Mouse (Mus musculus): Measurements from ENCODE around the gene Klhl33. TPM values are rescaled to one million over a fixed set of nuclear protein-coding genes. Genes with fewer than 3 reads are reported as not detected.
A peak's percentile ranks its signal among the peaks of the same experiment; 100 is the strongest.
"Not testable (repeated sequence)": the region's sequence is repeated elsewhere in the genome, so short reads cannot be mapped to it uniquely, and the experiment has no call there.

Klhl33 gene
- polyA plus RNA-seq (2016; fragmentation: Nextera tagmentation; extraction: Ambion mirVana): 0.12 and 0.14 TPM in 2 replicates

- peaks cover 17% of the 10 kb centered on the region for H3K4me1 ChIP-seq
- DNase-seq (ENCODE audit: low spot score): peak; percentile 13
- no peaks in the 10 kb centered on the region for H3K9me3 ChIP-seq (replicated peaks)
- WGBS: 51% methylated on average over 7 of the region's 7 CpGs
- peaks cover 33% of the 10 kb centered on the region for H3K27me3 ChIP-seq (ENCODE audit: low read depth, poor library complexity, severe bottlenecking)
- no peaks in the 10 kb centered on the region for H3K36me3 ChIP-seq
- peak within 1 kb of the TSS; percentile 56 for H3K4me3 ChIP-seq
- H3K27ac ChIP-seq (replicated peaks): peak within 1 kb of the TSS; percentile 47
These were observed at the start of gene Klhl33 for GRCm38 (mm10) chr14:50897374-50897765. Gene Klhl33 (minus strand): TSS chr14:50897507.

GRCm38 (mm10) chr14:50945526-50945925, 48.2 kb upstream of the Klhl33 start:
- WGBS: 38% methylated on average over 3 of the region's 3 CpGs
- peak overlapping the region; percentile 59 for H3K4me3 ChIP-seq
- not testable (repeated sequence) for H3K27ac ChIP-seq (replicated peaks); DNase-seq (ENCODE audit: low spot score); H3K9me3 ChIP-seq (replicated peaks); H3K27me3 ChIP-seq (ENCODE audit: low read depth, poor library complexity, severe bottlenecking)
- peaks cover 21% of the 10 kb centered on the region for H3K36me3 ChIP-seq
- peaks cover 12% of the 10 kb centered on the region for H3K4me1 ChIP-seq

GRCm38 (mm10) chr14:50945081-50945480, 47.8 kb upstream of the Klhl33 start:
- peaks cover 12% of the 10 kb centered on the region for H3K4me1 ChIP-seq
- peaks cover 18% of the 10 kb centered on the region for H3K36me3 ChIP-seq
- H3K27ac ChIP-seq (replicated peaks): peak overlapping the region; percentile 88
- H3K27me3 ChIP-seq (ENCODE audit: low read depth, poor library complexity, severe bottlenecking); H3K9me3 ChIP-seq (replicated peaks); DNase-seq (ENCODE audit: low spot score): not testable (repeated sequence)
- 14% methylated on average over 6 of the region's 6 CpGs for WGBS
- peak overlapping the region; percentile 59 for H3K4me3 ChIP-seq

- 0% methylated on average over 14 of the region's 15 CpGs for WGBS
- H3K4me1 ChIP-seq: peaks cover 12% of the 10 kb centered on the region
- H3K27ac ChIP-seq (replicated peaks): peak overlapping the region; percentile 88
- not testable (repeated sequence) for H3K27me3 ChIP-seq (ENCODE audit: low read depth, poor library complexity, severe bottlenecking); H3K9me3 ChIP-seq (replicated peaks); DNase-seq (ENCODE audit: low spot score)
- H3K36me3 ChIP-seq: peaks cover 17% of the 10 kb centered on the region
- H3K4me3 ChIP-seq: peak overlapping the region; percentile 59
These were observed 47.3 kb upstream of the Klhl33 start for GRCm38 (mm10) chr14:50944668-50945033.

- peak; percentile 97 for DNase-seq (ENCODE audit: low spot score)
- H3K27ac ChIP-seq (replicated peaks): peak within 1 kb of the TSS; percentile 88
- H3K4me1 ChIP-seq: peaks cover 12% of the 10 kb centered on the region
- 20% methylated on average over 31 of the region's 31 CpGs for WGBS
- no peaks in the 10 kb centered on the region for H3K27me3 ChIP-seq (ENCODE audit: low read depth, poor library complexity, severe bottlenecking)
- H3K4me3 ChIP-seq: peak within 1 kb of the TSS; percentile 59
- peaks cover 11% of the 10 kb centered on the region for H3K36me3 ChIP-seq
- H3K9me3 ChIP-seq (replicated peaks): no peaks in the 10 kb centered on the region
These were observed 46.8 kb upstream of the Klhl33 start, which contains the start of gene Gm49342 for GRCm38 (mm10) chr14:50943932-50944667. Gene Gm49342 (plus strand): TSS chr14:50944517.

GRCm38 (mm10) chr14:50938940-50939339, 41.6 kb upstream of the Klhl33 start:
- 43% methylated on average over 2 of the region's 2 CpGs for WGBS
- no peak for DNase-seq (ENCODE audit: low spot score)
- Histone ChIP-seq H3K4me1 (peaks cover 2% of the 10 kb centered on the region), H3K4me3 (no peak overlapping the region), H3K27ac (replicated peaks) (no peak overlapping the region), H3K9me3 (replicated peaks) (no peaks in the 10 kb centered on the region), H3K36me3 (no peaks in the 10 kb centered on the region), H3K27me3 (ENCODE audit: low read depth, poor library complexity, severe bottlenecking) (no peaks in the 10 kb centered on the region)

- Histone ChIP-seq H3K27me3 (ENCODE audit: low read depth, poor library complexity, severe bottlenecking) (no peaks in the 10 kb centered on the region), H3K4me3 (no peak overlapping the region), H3K27ac (replicated peaks) (no peak overlapping the region), H3K9me3 (replicated peaks) (no peaks in the 10 kb centered on the region), H3K36me3 (no peaks in the 10 kb centered on the region), H3K4me1 (no peaks in the 10 kb centered on the region)
- DNase-seq (ENCODE audit: low spot score): no peak
- WGBS: 92% methylated on average over 3 of the region's 3 CpGs
These were observed 41.0 kb upstream of the Klhl33 start for GRCm38 (mm10) chr14:50938119-50938908.

GRCm38 (mm10) chr14:50936649-50937048, 39.3 kb upstream of the Klhl33 start:
- DNase-seq (ENCODE audit: low spot score): no peak
- Histone ChIP-seq H3K36me3 (no peaks in the 10 kb centered on the region), H3K4me1 (peaks cover 7% of the 10 kb centered on the region), H3K27ac (replicated peaks) (no peak overlapping the region), H3K9me3 (replicated peaks) (no peaks in the 10 kb centered on the region), H3K4me3 (no peak overlapping the region), H3K27me3 (ENCODE audit: low read depth, poor library complexity, severe bottlenecking) (no peaks in the 10 kb centered on the region)
- 64% methylated on average over 1 of the region's 1 CpGs for WGBS

GRCm38 (mm10) chr14:50931493-50932020, 34.2 kb upstream of the Klhl33 start:
- WGBS: 15% methylated on average over 12 of the region's 12 CpGs
- H3K27me3 ChIP-seq (ENCODE audit: low read depth, poor library complexity, severe bottlenecking): no peaks in the 10 kb centered on the region
- peaks cover 35% of the 10 kb centered on the region for H3K4me1 ChIP-seq
- H3K4me3 ChIP-seq: peak overlapping the region; percentile 91
- peaks cover 31% of the 10 kb centered on the region for H3K36me3 ChIP-seq
- no peak for DNase-seq (ENCODE audit: low spot score)
- peak overlapping the region; percentile 92 for H3K27ac ChIP-seq (replicated peaks)
- no peaks in the 10 kb centered on the region for H3K9me3 ChIP-seq (replicated peaks)

GRCm38 (mm10) chr14:50930754-50931492, 33.6 kb upstream of the Klhl33 start, which contains the start of the genes Pip4p1 and Pnp:
Gene Pip4p1 (minus strand): TSS chr14:50930856.
Gene Pnp (plus strand): TSS chr14:50931082.
- Histone ChIP-seq H3K27ac (replicated peaks) (peak within 1 kb of the TSS; percentile 92), H3K4me1 (peaks cover 41% of the 10 kb centered on the region), H3K4me3 (peak within 1 kb of the TSS; percentile 91), H3K9me3 (replicated peaks) (no peaks in the 10 kb centered on the region), H3K27me3 (ENCODE audit: low read depth, poor library complexity, severe bottlenecking) (no peaks in the 10 kb centered on the region), H3K36me3 (peaks cover 37% of the 10 kb centered on the region)
- under 1% methylated on average over 68 of the region's 68 CpGs for WGBS
- DNase-seq (ENCODE audit: low spot score): peak; percentile 98

GRCm38 (mm10) chr14:50930377-50930753, 33.1 kb upstream of the Klhl33 start:
- H3K9me3 ChIP-seq (replicated peaks): no peaks in the 10 kb centered on the region
- DNase-seq (ENCODE audit: low spot score): no peak
- H3K4me1 ChIP-seq: peaks cover 44% of the 10 kb centered on the region
- H3K27me3 ChIP-seq (ENCODE audit: low read depth, poor library complexity, severe bottlenecking): no peaks in the 10 kb centered on the region
- 2% methylated on average over 38 of the region's 38 CpGs for WGBS
- H3K4me3 ChIP-seq: peak overlapping the region; percentile 91
- H3K36me3 ChIP-seq: peaks cover 39% of the 10 kb centered on the region
- peak overlapping the region; percentile 92 for H3K27ac ChIP-seq (replicated peaks)

GRCm38 (mm10) chr14:50929951-50930350, 32.6 kb upstream of the Klhl33 start:
- peak overlapping the region; percentile 91 for H3K4me3 ChIP-seq
- DNase-seq (ENCODE audit: low spot score): no peak
- peaks cover 39% of the 10 kb centered on the region for H3K36me3 ChIP-seq
- H3K4me1 ChIP-seq: peaks cover 44% of the 10 kb centered on the region
- peak overlapping the region; percentile 92 for H3K27ac ChIP-seq (replicated peaks)
- H3K27me3 ChIP-seq (ENCODE audit: low read depth, poor library complexity, severe bottlenecking): no peaks in the 10 kb centered on the region
- WGBS: 22% methylated on average over 10 of the region's 10 CpGs
- H3K9me3 ChIP-seq (replicated peaks): no peaks in the 10 kb centered on the region
